Mouse (Mus musculus) ES-E14 (cell line): ENCODE measurements around the gene Mtmr4. TPM values are rescaled to one million over a fixed set of nuclear protein-coding genes. Genes with fewer than 3 reads are reported as not detected.

Experiments
- DNase-seq: peaks from one replicate; pipeline ENCODE4 v3.0.0-alpha.2; 2013; ENCODE audit warnings: low read depth, low spot score
- H3K27ac ChIP-seq: 2 replicates; pipeline ENCODE4 v1.5.1; 2012; ENCODE audit warnings: low read depth, mild to moderate bottlenecking, low read length, moderate library complexity, mixed read lengths; ENCODE audit not compliant: poor library complexity, insufficient read depth, severe bottlenecking
- H3K36me3 ChIP-seq: 2 replicates; pipeline ENCODE4 v1.6.1; 2012; ENCODE audit warnings: mild to moderate bottlenecking, low read length, moderate library complexity, mixed read lengths; ENCODE audit not compliant: control insufficient read depth, poor library complexity, insufficient read depth, severe bottlenecking
- H3K4me1 ChIP-seq, 2 experiments: fragments of 150-350 bp in 1 of 2; sonication (generic) in 1 of 2; 2 replicates each; pipeline ENCODE4 v1.6.1; 2012; ENCODE audit warnings: low read length in 2 of 2, mild to moderate bottlenecking in 1 of 2, mixed read lengths in 1 of 2; ENCODE audit not compliant: control insufficient read depth in 2 of 2, insufficient read depth in 2 of 2, poor library complexity in 1 of 2
- H3K4me3 ChIP-seq, 2 experiments: fragments of 150-350 bp in 1 of 2; sonication (generic) in 1 of 2; 2 replicates each; pipeline ENCODE4 v1.5.1; 2012; ENCODE audit warnings: low read length in 2 of 2, low read depth in 1 of 2, mild to moderate bottlenecking in 1 of 2, mixed read lengths in 1 of 2; ENCODE audit not compliant: insufficient read depth in 1 of 2, poor library complexity in 1 of 2, severe bottlenecking in 1 of 2
- H3K9ac ChIP-seq: 2 replicates; pipeline ENCODE4 v1.6.1; 2012; ENCODE audit warnings: low read depth, mild to moderate bottlenecking, low read length, mixed read lengths; ENCODE audit not compliant: poor library complexity, insufficient read depth, severe bottlenecking
- H3K9me3 ChIP-seq: fragments of 150-350 bp; sonication (generic); 2 replicates; pipeline ENCODE4 v1.6.1; 2012; ENCODE audit warnings: low read depth, mild to moderate bottlenecking, low read length; ENCODE audit not compliant: control insufficient read depth, insufficient read depth
- CHD2 ChIP-seq: IDR thresholded peaks from 2 replicates; pipeline ENCODE4 v1.6.1; 2014; ENCODE audit warnings: mild to moderate bottlenecking, low read depth, low read length, inconsistent platforms
- HCFC1 ChIP-seq: IDR thresholded peaks from 2 replicates; pipeline ENCODE4 v1.6.1; 2012; ENCODE audit warnings: low read length, inconsistent platforms, borderline replicate concordance; ENCODE audit not compliant: insufficient read depth
- MAFK ChIP-seq: IDR thresholded peaks from 2 replicates; pipeline ENCODE4 v1.6.1; 2014; ENCODE audit warnings: mild to moderate bottlenecking, low read depth, low read length, inconsistent platforms; ENCODE audit not compliant: insufficient read depth
- ZC3H11A ChIP-seq: IDR thresholded peaks from 2 replicates; pipeline ENCODE4 v1.6.1; 2012; ENCODE audit warnings: low read depth, mild to moderate bottlenecking, inconsistent platforms, low read length, borderline replicate concordance
- ZNF384 ChIP-seq: IDR thresholded peaks from 2 replicates; pipeline ENCODE4 v1.6.1; 2012; ENCODE audit warnings: low read depth, low read length, inconsistent platforms
- in situ Hi-C, 2 experiments: fragments of 600-800 bp; cut with MboI; formaldehyde crosslinking; loops; one replicate each; pipeline ENCODE4 v1.15.1; 2025; ENCODE audit warnings: low sequenced_read_pairs in 2 of 2, inconsistent platforms in 1 of 2; ENCODE audit not compliant: unreplicated experiment in 2 of 2
- total RNA-seq: library from RNA; depleted of rRNA; stranded (reverse); fragments of 300-350 nt; gene quantifications from 2 replicates; pipeline ENCODE4 v1.2.3, GENCODE M21; 2012

Mtmr4 gene
- total RNA-seq, 1 experiment = 27.7 TPM

DNA sequence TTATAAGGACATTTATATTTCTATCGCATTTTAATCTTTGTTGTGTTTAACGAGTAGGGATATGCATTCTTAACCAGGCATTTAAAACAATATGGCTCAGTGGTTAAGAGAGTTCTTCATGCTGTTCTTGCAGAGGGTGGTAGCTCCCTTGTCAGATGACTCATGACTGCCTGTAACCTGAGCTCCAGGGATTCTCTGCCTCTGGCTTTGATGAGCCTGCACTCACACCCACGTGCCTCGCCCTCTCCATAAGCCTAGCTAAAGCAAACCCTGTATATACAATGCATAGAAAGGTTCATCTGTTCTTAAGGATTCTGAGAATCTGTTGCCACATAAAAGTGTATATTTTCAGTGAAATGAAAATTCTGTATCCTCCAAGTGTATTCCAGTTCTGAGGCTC lies 31.2 kb downstream of the Mtmr4 start:
- no peak for DNase-seq
- H3K4me1 ChIP-seq = no peaks in the 10 kb centered on the region

DNA sequence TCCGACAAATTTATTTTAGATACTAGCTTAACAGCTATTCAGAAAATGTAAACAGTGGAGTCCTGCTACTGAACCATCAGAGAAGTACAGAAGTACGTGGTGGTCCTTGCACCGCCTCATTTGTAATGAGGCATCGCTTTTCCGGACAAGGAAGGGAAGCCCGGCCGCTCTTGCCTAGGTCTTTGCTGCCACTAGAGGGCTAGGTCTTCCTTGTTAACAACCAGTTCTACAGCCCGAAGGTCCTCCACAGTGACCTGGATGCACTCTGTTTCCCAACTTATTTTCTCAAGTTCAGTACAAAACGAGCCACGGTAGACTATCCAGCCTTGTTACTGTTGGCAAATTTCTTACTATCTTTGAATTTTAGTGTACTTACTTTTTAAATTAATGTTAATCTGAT lies 37.9 kb downstream of the Mtmr4 start:
- TF ChIP-seq ZC3H11A (peak; percentile 47; the same call in 1 of the 2 replicates), MAFK (no peak)
- Histone ChIP-seq H3K4me3 (no peak overlapping the region), H3K9ac (no peak overlapping the region), H3K9me3 (no peaks in the 10 kb centered on the region), H3K27ac (no peak overlapping the region), H3K4me1 (no peaks in the 10 kb centered on the region), H3K36me3 (no peaks in the 10 kb centered on the region)
- in situ Hi-C loops = no loop called here
- peak; percentile 45 for DNase-seq

More for the DNA sequence above, 31.2 kb downstream of the Mtmr4 start:
- TF ChIP-seq ZNF384 = no peak
- no peak for TF ChIP-seq MAFK
- TF ChIP-seq HCFC1 = no peak
- no peak for TF ChIP-seq CHD2
- TF ChIP-seq ZC3H11A = no peak
- in situ Hi-C loops = no loop called here
- Histone ChIP-seq H3K27ac (no peak overlapping the region), H3K9ac (no peak overlapping the region), H3K4me3 (no peak overlapping the region), H3K36me3 (no peaks in the 10 kb centered on the region), H3K9me3 (no peaks in the 10 kb centered on the region)

DNA sequence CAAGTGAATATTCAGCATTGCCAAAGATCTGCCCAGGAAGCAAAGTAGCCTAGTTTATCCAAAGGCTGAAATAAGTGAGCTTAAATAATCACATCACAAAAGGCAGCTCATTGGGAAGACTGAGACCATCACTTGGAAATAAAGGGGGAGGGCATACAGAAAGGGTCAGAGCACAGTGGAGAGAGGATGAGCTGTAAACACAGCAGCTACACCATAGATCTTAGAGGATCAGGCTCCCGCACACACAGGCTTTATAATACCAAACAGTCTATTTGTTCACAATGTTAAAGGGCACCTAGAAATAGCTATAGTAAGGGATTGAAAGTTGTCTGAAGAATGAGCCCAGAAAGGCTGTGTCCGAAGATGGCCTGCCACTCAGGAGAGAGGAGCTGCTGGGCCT lies 46.8 kb downstream of the Mtmr4 start:
- DNase-seq = no peak
- H3K36me3 ChIP-seq = no peaks in the 10 kb centered on the region
- TF ChIP-seq ZC3H11A = no peak
- no peak for TF ChIP-seq CHD2
- no peak for TF ChIP-seq MAFK
- H3K4me3 ChIP-seq = peak overlapping the region; percentile 47 to 54
- no peaks in the 10 kb centered on the region for H3K9me3 ChIP-seq
- no peaks in the 10 kb centered on the region for H3K4me1 ChIP-seq
- peak overlapping the region; percentile 69 for H3K9ac ChIP-seq
- in situ Hi-C loops = no loop called here
- no peak overlapping the region for H3K27ac ChIP-seq

DNA sequence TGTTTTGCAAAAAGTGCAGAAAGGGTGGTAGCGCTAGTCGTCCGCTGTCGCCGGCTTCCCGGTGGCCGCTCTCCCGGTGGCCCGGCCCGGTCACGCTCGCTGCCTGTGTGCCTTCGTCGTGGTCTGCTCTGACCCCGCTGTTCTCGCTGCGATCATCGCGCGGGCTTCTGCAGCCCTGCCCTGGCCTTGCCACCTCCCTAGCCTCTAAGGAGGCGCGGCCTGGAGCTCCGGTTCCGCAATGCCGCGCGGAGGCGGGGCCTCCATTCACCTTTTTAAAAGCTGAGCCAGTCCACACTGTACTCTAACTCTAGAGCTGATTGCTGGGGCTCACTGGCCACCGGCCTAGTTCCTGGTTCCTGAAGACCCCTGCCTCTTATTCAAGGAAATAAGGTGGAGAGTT lies 47.2 kb downstream of the Mtmr4 start:
- peak overlapping the region; percentile 69 for H3K9ac ChIP-seq
- H3K9me3 ChIP-seq = no peaks in the 10 kb centered on the region
- peak; percentile 47 for DNase-seq
- H3K4me3 ChIP-seq = peak overlapping the region; percentile 47 to 54
- no peaks in the 10 kb centered on the region for H3K4me1 ChIP-seq
- no peaks in the 10 kb centered on the region for H3K36me3 ChIP-seq
- TF ChIP-seq CHD2 = peak; percentile 67; the same call in 1 of the 2 replicates
- TF ChIP-seq HCFC1 = no peak
- in situ Hi-C loops = no loop called here
- H3K27ac ChIP-seq = no peak overlapping the region

DNA sequence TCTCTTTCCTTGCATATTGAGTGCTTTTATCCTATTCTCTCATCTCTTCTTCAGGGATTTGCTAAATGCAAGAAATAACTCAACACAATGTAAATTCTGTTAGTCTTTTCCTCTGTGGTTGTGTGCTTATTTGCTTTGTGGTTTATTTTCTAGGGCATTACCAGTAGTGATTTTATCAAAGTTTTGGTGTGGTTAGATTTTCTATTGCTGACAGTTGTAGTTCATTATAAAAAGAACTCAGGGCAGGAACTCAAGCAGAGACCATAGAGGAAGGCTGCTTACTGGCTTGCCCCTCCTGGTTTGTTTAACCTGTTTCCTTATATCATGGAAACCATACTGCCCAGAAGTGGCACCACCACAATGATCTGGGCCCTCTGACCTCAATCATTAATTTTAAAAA lies 50.9 kb downstream of the Mtmr4 start:
- TF ChIP-seq CHD2 (no peak), HCFC1 (no peak)
- Histone ChIP-seq H3K4me3 (no peak overlapping the region), H3K9me3 (no peaks in the 10 kb centered on the region), H3K27ac (no peak overlapping the region), H3K4me1 (no peaks in the 10 kb centered on the region), H3K36me3 (no peaks in the 10 kb centered on the region), H3K9ac (no peak overlapping the region)
- no peak for DNase-seq
- in situ Hi-C loops = no loop called here
